Mouse (Mus musculus) cerebellum, adult 2 months (tissue): ENCODE results near the gene Mark2.

ENCODE experiments used
- CTCF ChIP-seq: fragments of 200-500 bp; IDR thresholded peaks from 2 replicates; pipeline ENCODE4 v1.5.1; 2011; ENCODE audit warnings: low read depth, mild to moderate bottlenecking, control low read depth, low read length, moderate library complexity, borderline replicate concordance; ENCODE audit not compliant: insufficient read depth
- POLR2A ChIP-seq: fragments of 200-500 bp; IDR thresholded peaks from 2 replicates; pipeline ENCODE4 v1.6.1; 2011; ENCODE audit warnings: low read length, control low read depth, borderline replicate concordance; ENCODE audit not compliant: insufficient read depth

GRCm38 (mm10) chr19:7257881-7258280, 83.8 kb downstream of the Mark2 start:
- TF ChIP-seq CTCF (no peak), POLR2A (no peak)
